Mouse (Mus musculus) ES-Bruce4 (cell line): ENCODE measurements around the gene Hist1h3f.
A peak's percentile ranks its signal among the peaks of the same experiment; 100 is the strongest.

Experiments used
- CTCF ChIP-seq: IDR thresholded peaks from one replicate; pipeline ENCODE4 v1.8.1; 2011; ENCODE audit warnings: low read depth, low read length
- POLR2A ChIP-seq: IDR thresholded peaks from one replicate; pipeline ENCODE4 v1.8.1; 2011; ENCODE audit warnings: low read length; ENCODE audit not compliant: insufficient read depth

- TF ChIP-seq CTCF (no peak), POLR2A (peak; percentile 11)
Observed at GRCm38 (mm10) chr13:23534368-23535131, 9.3 kb upstream of the Hist1h3f start.
